Mouse (Mus musculus): ENCODE measurements around the gene Adamts15. TPM values are rescaled to one million over a fixed set of nuclear protein-coding genes. Genes with fewer than 3 reads are reported as not detected.

The Adamts15 gene
- total RNA-seq, 2 experiments from 2014 or later = 10.1 TPM

- no peak for DNase-seq (ENCODE audit: low spot score in 2 of 2)
- intact Hi-C loops (cut with DNase I) = no loop called here
These were observed 25.1 kb downstream of the Adamts15 start for GRCm38 (mm10) chr9:30897169-30897568.

DNA sequence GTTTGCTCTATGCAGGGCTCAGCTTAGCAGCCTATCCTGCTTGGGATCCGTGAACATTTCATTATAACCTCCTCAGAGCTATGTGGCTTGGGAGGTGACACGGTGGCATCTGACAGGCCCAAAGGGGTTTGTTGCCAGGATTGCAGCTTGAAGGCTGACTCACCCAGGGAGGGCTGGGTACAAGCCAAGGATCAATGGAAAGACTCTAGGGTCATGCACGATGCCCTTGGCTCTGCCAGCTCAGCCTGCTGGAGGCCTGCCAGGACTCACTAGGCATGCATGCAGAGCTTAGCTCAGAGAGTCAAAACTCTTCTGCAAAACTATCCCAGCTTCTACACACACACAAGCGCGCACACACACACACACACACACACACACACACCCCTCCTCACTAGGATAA is 25.5 kb downstream of the Adamts15 start:
- intact Hi-C loops (cut with DNase I) = no loop called here
- DNase-seq (ENCODE audit: low spot score in 2 of 2) = peak; percentile 20 to 43

DNA sequence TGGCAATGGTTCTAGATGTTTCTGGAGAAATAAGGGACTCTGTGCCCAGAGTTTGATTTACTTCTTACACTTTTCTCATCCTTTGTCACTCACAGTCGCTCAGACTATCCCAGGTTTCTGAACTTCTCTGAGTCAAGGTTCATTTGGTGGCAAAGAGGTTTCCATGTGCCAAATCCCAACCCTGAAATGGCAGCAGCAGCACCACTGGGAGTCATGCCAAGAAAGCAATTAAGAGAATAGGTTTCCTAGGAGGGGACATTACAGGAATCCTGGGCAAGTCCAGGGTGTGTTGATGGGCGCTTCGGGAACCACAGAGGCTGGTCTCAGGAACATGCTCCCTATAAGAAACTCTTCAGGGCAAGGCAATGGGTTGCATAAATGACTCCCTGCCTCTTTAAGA is 26.6 kb downstream of the Adamts15 start:
- DNase-seq (ENCODE audit: low spot score in 2 of 2) = no peak
- intact Hi-C loops (cut with DNase I) = no loop called here

- no peak for DNase-seq (ENCODE audit: low spot score in 2 of 2)
- intact Hi-C loops (cut with DNase I) = no loop called here
These were observed 36.0 kb downstream of the Adamts15 start for GRCm38 (mm10) chr9:30886276-30886675.

GRCm38 (mm10) chr9:30880553-30880952 is 41.7 kb downstream of the Adamts15 start:
- intact Hi-C loops (cut with DNase I) = no loop called here
- no peak for DNase-seq (ENCODE audit: low spot score in 2 of 2)

- intact Hi-C loops (cut with DNase I) = no loop called here
- DNase-seq (ENCODE audit: low spot score in 2 of 2) = no peak
These were observed 42.3 kb downstream of the Adamts15 start for GRCm38 (mm10) chr9:30879947-30880273.

- intact Hi-C loops (cut with DNase I) = no loop called here
- DNase-seq (ENCODE audit: low spot score in 2 of 2) = no peak
These were observed 42.9 kb downstream of the Adamts15 start for GRCm38 (mm10) chr9:30879248-30879946.

GRCm38 (mm10) chr9:30876552-30876951 is 45.7 kb downstream of the Adamts15 start:
- DNase-seq (ENCODE audit: low spot score in 2 of 2) = no peak
- intact Hi-C loops (cut with DNase I) = no loop called here

DNA sequence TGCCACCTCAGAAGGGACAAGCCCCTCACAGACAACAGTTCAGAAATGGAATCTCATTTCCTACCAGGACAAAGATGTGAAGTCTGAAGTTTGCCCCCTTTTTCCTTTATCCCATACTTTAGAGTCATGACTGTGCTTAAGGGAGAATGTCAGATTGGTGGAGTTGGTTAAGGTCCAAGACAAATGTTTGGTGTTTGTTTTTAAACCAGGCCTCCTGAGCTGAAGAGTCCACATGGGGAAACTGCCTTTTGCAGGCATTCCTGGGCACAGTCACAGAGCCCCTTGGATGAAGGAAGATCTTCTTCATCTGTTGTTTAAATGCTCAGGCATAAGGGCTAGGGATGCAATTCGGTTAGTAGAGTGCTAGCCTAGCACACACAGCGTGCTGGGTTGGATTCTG is 66.4 kb downstream of the Adamts15 start:
- no peak for DNase-seq (ENCODE audit: low spot score in 2 of 2)
- intact Hi-C loops (cut with DNase I) = no loop called here

DNA sequence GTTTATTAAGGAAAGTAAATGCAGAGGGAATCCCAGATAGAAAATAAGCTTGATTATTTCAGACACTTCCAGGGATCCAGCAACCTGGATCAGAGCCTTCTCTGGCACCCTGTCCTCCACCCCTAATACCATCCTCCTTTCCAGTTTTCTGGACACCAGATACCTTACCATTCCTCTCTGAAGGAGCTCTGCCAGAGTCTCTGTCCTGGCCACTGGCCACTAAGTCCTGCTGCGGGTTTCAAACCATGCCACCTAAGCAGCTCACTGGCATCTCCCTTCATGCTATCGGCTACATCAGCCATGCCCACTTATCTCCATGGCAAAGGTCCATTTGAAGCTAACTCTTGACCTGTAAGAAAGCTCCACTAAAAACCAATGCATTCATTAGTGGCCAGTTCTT is 70.4 kb downstream of the Adamts15 start:
- intact Hi-C loops (cut with DNase I) = no loop called here
- no peak for DNase-seq (ENCODE audit: low spot score in 2 of 2)

DNA sequence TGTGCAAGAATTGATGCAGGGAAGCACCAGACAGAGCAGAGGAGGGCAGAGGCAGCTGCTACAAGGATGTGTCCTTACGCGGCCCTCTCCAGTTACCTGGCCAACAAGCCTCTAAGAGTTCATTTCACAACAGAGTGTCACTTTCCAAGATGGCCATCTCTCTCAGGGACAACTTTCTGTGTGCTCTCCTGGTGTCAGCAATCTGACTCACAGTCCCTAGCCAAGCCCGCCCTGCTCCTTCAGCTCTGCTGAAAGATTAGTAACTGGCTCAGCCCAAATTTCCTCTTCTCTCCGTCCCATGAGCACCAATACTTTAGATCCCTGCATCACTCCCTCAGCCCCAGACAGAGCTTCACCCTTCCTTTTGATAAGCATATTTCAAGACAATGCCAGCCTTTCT is 72.3 kb downstream of the Adamts15 start:
- intact Hi-C loops (cut with DNase I) = no loop called here

DNA sequence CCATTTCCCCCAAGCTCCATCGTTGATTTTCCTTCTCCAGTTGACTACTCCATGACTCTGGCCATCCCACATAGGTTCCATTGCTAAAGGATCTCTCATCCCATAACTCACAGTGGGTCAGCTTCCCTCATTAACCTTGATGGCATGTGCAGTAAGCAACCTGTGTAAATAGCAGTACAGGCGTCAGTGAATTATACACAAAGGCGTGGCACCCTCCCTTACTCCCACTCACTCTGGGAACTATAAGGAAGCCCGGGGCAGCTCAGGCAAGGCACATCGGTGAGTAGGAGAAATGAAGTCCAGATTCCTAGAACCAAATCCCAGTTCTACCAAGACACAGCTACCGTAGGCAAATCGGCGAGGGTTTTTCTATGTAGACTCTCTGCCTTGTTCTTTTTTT is 72.8 kb downstream of the Adamts15 start:
- intact Hi-C loops (cut with DNase I) = no loop called here
- no peak for DNase-seq (ENCODE audit: low spot score in 2 of 2)

More for the DNA sequence above, 72.3 kb downstream of the Adamts15 start:
- DNase-seq (ENCODE audit: low spot score in 2 of 2) = no peak

Other genes starting within 250 kb of the Adamts15 start
- 1 to 10 TPM; 9.4 to 9.5 TPM for gene Adamts8, start 20.1 kb upstream of the Adamts15 start, total RNA-seq (2021)
- gene Zbtb44, start 108.2 kb upstream of the Adamts15 start, total RNA-seq (2021) = 10 to 100 TPM; 37.8 to 42.5 TPM
- gene St14, start 209.4 kb upstream of the Adamts15 start, total RNA-seq (2021) = under 1 TPM; 0.19 to 0.68 TPM